Mouse (Mus musculus): ENCODE measurements at regions not wholly inside any gene's neighbourhood (a gene's known extent, or its start where the extent isn't known, plus 50 kb on each side); places are given as distances from the start of the nearest gene placed in this dataset.

GRCm38 (mm10) chr17:47250001-47250400 is 118.7 kb upstream of the Mrps10 start:
- no peak for TF ChIP-seq CTCF (IDR thresholded peaks at IDR 0.05; ENCODE audit: borderline replicate concordance, control insufficient read depth, extremely low read depth, insufficient read depth, low read length, poor library complexity)
- no peak for TF ChIP-seq POLR2A (IDR thresholded peaks at IDR 0.05; ENCODE audit: control insufficient read depth, extremely low read depth, insufficient read depth, low read length, poor library complexity)

All from thymus, adult 2 months (tissue).